Mouse (Mus musculus): ENCODE results near the gene Gm20388. TPM values are rescaled to one million over a fixed set of nuclear protein-coding genes. Genes with fewer than 3 reads are reported as not detected.
A peak's percentile ranks its signal among the peaks of the same experiment; 100 is the strongest.

The Gm20388 gene
- total RNA-seq, 2 experiments from 2014 or later: 4.4 to 7.8 TPM

- DNase-seq (ENCODE audit: low spot score in 2 of 2): no peak
Measured at GRCm38 (mm10) chr8:120423576-120423975, 512.9 kb downstream of the Gm20388 start.

DNA sequence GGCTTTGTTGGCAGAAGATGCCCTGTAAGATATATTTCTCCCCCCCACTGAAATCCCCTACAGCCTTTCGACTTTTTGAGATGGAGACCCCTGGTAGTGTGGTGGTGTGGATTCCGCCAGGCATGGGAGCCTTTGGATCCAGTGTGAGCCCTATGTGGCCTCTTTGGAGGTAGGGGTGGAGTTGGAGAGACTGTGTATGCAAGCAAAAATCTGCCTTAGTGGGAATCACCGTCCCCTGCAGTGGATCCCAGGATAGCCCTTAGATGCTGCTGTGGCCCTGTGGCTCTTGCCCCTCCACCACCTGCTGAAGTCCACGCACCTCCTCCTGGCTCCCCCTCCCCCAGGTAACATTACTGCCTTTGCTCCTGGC is 514.2 kb downstream of the Gm20388 start:
- no peak for DNase-seq (ENCODE audit: low spot score in 2 of 2)

DNA sequence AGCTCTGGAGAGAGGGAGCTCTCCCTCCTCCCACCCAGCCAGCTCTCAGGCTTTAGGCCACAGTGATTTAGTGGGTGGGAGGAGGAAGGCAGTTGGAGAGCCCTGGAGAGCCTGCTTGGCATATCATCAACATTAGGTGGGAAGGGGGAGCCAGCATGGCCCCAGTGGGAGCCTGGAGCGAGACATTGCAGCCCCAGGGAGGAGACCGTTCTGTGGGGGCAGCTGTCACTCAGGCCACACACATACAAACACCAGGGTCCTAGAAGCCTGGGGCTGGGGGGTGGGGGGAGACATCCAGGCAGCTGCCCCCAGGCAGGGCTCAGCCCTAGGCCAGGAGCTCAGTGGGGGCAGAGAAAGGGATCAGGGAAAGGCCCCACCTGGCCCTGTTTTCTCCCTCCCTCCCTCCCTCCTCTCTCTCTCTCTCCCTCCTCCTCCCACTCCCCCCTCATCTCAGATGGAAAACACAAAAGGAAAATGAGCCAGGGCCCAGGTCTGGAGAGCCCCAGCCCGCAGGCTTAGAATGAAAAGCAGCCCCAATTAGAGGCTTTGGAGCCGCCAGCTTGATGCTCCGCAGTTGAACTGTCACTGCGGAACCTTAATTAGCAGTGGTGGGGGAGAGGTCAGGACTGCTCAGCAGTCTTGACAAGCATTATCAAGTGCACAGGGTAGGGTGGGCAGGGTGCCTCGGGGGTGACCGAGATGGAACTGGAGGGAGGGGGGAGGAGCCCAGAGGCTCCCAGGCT is 514.7 kb downstream of the Gm20388 start:
- no peak for DNase-seq (ENCODE audit: low spot score in 2 of 2)

- DNase-seq (ENCODE audit: low spot score in 2 of 2): no peak
Measured at GRCm38 (mm10) chr8:120426105-120426504, 515.5 kb downstream of the Gm20388 start.

DNA sequence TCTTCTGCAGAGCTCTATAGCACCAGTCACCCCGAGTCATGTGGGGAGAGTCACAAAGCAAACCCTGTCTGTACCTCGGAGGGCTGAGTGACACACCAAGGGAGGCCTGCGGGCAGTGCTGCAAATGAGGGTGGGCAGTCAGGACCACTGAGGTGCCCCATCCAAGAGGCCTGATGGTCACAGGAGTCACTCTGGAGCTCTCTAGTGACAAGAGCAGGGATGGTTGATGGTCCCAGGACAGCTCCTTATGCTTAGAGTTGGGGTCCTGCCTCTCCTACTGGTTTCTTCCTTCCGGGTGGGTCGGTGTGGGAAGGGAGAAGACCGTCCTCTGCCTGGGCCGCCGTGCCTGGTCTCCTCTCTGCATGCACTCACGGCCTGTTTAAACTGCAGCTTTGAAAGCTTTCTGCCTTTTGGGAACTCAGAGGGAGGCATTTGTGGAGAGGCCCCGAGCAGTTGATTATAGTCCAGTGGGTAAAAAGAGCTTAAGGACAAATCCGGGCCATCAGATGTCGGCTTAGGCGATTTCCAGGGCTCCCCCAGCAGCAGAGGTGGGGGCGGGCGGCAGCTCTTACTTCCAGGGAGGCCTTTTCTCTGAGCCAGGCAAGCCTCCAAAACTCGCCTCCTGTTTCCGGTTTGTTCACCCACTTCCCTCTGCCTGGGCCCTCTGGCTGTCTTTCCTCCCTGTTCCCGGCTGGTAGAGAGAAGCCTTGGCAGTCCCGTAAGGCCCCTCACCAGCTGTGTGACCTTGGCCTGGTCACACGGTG is 516.2 kb downstream of the Gm20388 start:
- peak; percentile 85 to 91 for DNase-seq (ENCODE audit: low spot score in 2 of 2)

DNA sequence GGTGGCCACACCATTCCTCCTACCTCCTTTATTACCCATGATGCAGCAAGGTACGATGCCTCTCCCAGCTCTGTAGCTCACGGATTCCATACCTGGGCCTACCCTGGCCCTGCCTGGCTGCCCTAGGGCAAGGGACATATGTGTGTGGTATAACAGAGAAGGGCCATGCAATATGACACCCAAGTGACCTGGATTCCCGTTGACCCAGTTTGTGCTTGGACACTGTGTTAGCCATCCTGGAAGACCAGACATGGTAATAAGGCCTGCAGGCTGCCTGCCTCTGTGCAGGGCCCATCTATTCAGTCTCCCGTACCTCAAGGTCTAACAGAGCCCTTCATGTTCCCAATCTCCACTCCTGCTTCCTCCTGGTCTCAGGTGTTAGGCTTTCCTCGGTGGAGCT is 517.9 kb downstream of the Gm20388 start:
- DNase-seq (ENCODE audit: low spot score in 2 of 2): no peak

- no peak for DNase-seq (ENCODE audit: low spot score in 2 of 2)
Measured at GRCm38 (mm10) chr8:120429116-120429515, 518.5 kb downstream of the Gm20388 start.

GRCm38 (mm10) chr8:120431042-120431441 is 520.4 kb downstream of the Gm20388 start:
- DNase-seq (ENCODE audit: low spot score in 2 of 2): no peak

DNA sequence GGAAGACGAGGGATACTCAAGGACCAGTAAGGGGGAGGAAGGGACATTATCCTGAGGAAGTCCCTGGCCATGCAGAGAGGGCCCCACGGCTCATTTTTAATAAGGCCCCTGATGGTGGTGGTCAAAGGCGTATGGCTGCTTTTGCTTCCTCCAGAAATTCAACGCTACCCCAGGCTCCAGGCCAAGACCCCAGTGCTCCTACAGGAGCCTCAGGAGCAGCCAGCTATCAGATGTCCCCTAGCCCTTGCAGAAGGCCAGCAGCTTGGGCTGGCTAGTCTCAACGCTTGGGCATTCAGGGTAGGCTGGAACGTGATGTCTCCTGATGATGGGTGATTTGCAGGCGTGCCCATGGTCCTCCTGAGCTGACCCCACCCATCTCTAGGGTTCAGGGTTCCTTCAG is 521.8 kb downstream of the Gm20388 start:
- DNase-seq (ENCODE audit: low spot score in 2 of 2): no peak

DNA sequence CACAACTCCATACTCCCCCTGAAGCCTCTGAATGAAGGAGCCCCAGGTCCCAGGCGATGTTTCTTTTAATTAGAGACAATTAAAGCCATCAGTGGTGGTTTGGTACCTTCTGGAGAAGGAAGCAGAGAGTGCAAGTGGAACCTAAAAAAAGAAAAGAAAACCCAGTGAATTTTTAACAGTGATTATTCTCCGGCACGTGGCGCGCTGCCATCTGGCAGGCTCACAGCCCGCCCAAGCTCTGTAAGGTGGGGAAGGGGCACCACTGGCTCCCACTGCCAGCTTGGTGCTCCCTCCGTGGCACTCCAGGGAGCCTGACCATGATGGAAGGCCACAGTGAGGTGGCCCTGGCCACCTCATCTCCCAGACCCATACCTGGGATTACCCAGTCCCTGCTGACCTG is 522.5 kb downstream of the Gm20388 start:
- no peak for DNase-seq (ENCODE audit: low spot score in 2 of 2)

DNA sequence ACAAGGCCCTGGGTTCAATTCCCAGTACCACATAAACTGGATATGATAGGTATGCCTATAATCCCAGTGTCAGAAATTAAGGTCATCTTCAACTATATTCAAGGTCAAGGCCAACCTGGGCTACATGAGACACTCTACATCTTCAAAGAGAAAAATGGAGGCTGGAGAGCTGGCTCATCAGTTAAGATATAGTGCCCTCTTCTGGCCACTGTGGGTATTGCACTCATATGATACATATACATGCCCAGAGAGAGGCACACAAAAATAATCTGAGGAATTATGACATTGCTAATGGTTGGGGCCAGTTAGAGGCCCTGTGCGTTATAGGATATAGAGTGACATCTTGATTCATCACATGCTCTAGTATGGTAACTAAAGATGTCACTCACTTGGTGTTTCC is 523.1 kb downstream of the Gm20388 start:
- DNase-seq (ENCODE audit: low spot score in 2 of 2): no peak

DNA sequence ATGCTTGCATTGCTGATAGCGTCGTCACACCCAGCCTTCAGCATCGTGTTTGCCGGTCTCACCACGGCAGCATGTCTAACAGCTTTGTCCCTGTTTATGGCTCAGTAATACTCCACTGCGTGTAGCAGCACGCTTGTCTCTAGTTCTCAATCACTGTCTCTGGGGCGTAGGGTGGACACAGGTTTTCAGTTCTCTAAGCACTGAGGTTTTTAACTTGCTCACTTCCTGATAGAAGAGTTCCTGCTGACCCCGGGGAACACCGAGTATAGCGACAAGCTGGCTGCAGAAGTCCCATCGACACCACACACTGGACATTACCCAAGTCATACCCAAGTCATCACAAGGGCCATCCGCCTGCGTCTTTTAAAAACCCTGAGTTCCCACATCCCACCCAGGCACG is 525.1 kb downstream of the Gm20388 start:
- no peak for DNase-seq (ENCODE audit: low spot score in 2 of 2)

DNA sequence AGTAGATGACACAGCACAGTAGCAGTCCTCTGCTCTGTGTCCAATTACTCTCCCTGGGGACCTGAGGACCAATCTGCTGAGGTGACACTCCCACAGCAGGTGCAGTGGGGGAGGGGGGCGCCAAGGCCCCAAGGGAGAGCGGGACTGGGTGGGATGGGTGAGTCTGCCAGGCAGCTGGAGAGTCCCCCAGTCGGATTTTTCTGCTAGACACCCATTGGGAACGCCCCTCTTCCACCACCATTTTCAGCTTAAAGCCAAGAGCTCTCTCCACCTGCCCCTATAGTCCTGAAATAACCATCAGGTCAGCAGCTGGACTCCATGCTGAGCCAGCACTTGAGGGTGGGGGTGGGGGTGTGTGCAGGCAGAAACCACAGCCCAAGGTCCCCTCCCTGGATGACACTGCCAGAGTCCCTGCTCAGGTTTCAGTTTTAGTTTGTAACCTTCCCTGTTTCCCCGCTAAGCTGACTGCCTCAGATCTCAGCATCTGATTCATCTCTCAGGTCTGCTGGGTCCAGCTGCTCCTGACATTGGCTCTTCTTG is 525.9 kb downstream of the Gm20388 start:
- DNase-seq (ENCODE audit: low spot score in 2 of 2): no peak

DNA sequence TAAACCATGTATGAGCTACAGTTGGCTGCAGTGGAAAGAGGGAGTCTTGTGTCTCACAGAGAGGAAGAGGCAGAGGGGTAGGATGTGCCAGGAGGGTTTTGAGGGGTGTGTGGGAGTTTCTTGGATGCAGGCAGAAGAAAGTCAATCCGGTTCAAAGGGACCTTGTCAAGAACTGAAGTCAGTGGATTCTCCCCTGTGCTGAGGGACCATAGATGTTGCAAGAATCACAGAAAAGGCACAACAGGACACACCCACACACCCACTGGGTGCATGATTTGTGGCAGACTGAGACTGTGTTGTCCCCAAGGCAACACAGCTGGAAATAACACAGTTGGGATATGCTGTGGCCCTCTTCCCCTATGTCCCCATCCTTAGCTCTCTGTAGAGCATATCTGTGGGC is 526.6 kb downstream of the Gm20388 start:
- DNase-seq (ENCODE audit: low spot score in 2 of 2): peak in 1 of 2 experiments; percentile 51

GRCm38 (mm10) chr8:120437666-120438395 is 527.2 kb downstream of the Gm20388 start:
- DNase-seq (ENCODE audit: low spot score in 2 of 2): peak; percentile 70 to 80

DNA sequence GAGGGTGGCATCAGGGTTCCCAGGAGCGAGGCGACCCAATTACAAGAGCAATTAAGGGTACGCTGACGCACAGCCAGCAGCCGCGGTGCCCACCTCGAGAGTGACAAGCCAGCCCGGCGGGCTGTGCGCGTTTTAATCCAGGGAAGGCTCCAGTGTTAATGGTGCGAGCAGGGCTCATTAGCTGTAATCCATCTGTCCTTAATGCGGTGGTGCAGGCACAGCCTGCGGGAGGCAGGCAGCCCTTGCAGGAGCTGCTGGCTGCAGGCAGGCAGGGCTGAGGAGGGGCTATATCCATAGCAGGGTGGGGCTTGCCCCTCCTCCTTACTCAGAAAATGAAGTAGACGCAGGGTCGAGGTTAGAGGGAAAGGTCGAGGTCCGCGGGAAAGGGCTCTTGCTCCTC is 528.7 kb downstream of the Gm20388 start:
- no peak for DNase-seq (ENCODE audit: low spot score in 2 of 2)

- DNase-seq (ENCODE audit: low spot score in 2 of 2): peak; percentile 52 to 72
Measured at GRCm38 (mm10) chr8:120440739-120441138, 530.1 kb downstream of the Gm20388 start.

DNA sequence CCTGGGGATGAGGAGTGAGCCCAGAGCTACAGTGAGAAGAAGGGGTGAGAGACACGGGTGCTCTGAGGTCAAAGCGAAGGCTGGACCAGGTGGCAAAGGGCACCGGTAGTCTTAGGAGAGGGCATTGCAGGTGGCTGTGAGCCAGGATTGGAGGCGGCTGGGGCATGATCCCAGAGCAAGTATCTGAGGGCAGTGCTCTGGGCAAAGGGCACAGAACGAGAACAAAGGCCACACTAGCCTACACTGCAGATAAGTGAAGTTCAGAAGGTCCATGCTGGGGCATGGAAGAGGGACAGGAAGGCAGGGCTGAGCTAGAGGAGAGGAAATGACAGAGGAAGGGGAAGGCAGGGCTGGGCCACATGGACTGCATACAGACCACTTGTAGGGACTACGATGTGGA is 531.0 kb downstream of the Gm20388 start:
- no peak for DNase-seq (ENCODE audit: low spot score in 2 of 2)

GRCm38 (mm10) chr8:120442306-120443003 is 531.8 kb downstream of the Gm20388 start:
- DNase-seq (ENCODE audit: low spot score in 2 of 2): no peak

DNA sequence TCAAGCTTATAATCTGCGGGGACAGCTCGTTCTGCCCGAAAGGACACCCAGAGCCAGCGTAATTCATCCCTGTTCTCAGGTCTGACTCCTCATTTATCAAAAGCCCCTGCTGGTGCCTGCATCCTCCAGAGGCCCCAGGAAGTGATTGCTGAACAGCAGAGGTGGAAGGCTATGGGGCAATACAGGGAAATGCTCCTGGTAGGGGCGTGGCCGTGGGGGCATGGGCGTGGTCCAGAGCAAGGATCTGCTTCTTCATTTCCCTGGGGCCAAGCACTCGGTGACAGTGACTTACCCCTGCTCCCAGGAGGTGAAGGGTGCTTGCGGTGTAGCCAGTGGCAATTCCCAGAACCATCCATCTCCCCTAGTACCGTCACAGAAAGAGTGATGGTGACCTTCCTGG is 534.6 kb downstream of the Gm20388 start:
- DNase-seq (ENCODE audit: low spot score in 2 of 2): no peak

DNA sequence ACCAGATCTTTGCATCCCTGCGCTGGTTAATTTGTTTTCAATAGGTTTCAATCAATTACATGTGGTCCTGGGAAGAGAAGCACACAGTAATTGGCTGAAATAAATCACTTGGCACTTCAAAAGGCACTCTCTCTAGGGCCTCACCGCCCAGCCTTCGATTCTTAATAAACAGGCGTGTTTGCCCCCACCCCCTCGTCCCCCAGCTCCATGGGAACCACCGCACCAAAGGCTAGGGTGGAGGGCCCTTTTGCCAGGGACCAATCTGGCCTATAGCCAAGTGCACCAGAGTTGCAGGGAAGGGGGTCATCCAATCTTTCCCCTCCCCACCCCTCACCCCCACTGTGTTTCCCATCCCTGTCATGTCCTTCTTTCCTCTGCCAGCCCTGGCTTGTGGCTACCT is 537.5 kb downstream of the Gm20388 start:
- no peak for DNase-seq (ENCODE audit: low spot score in 2 of 2)
